Mouse (Mus musculus) brown adipose tissue, adult 24 weeks (tissue): ENCODE measurements at regions not wholly inside any gene's neighbourhood (a gene's known extent, or its start where the extent isn't known, plus 50 kb on each side); places are given as distances from the start of the nearest gene placed in this dataset.

Experiments
- H3K27ac ChIP-seq: fragments of 200-500 bp; replicated peaks from 2 replicates; pipeline ENCODE4 v1.5.1; 2012; ENCODE audit warnings: low read depth, mild to moderate bottlenecking, low read length
- H3K4me1 ChIP-seq: fragments of 200-500 bp; 2 replicates; pipeline ENCODE4 v1.6.1; 2012; ENCODE audit warnings: low read length, mixed read lengths; ENCODE audit not compliant: control insufficient read depth, insufficient read depth, insufficient read length
- H3K4me3 ChIP-seq: fragments of 200-500 bp; 2 replicates; pipeline ENCODE4 v1.5.1; 2012; ENCODE audit warnings: low read depth, mild to moderate bottlenecking, low read length, moderate library complexity; ENCODE audit not compliant: insufficient read depth

- Histone ChIP-seq H3K4me1 (no peaks in the 10 kb centered on the region), H3K4me3 (no peak overlapping the region), H3K27ac (no peak overlapping the region)
These were observed 100.4 kb upstream of the Atp1a1 start for GRCm38 (mm10) chr3:101704919-101705318.

- no peaks in the 10 kb centered on the region for H3K4me1 ChIP-seq
- H3K27ac ChIP-seq = no peak overlapping the region
These were observed 99.8 kb upstream of the Atp1a1 start for GRCm38 (mm10) chr3:101704326-101704725.

GRCm38 (mm10) chr3:101701763-101702173 lies 97.3 kb upstream of the Atp1a1 start:
- H3K4me3 ChIP-seq = no peak overlapping the region
- no peaks in the 10 kb centered on the region for H3K4me1 ChIP-seq
- no peak overlapping the region for H3K27ac ChIP-seq

More at GRCm38 (mm10) chr3:101704326-101704725, 99.8 kb upstream of the Atp1a1 start:
- H3K4me3 ChIP-seq = no peak overlapping the region

- H3K4me3 ChIP-seq = no peak overlapping the region
- no peak overlapping the region for H3K27ac ChIP-seq
- H3K4me1 ChIP-seq = no peaks in the 10 kb centered on the region
These were observed 96.6 kb upstream of the Atp1a1 start for GRCm38 (mm10) chr3:101700974-101701610.

- H3K27ac ChIP-seq = no peak overlapping the region
- H3K4me1 ChIP-seq = no peaks in the 10 kb centered on the region
- H3K4me3 ChIP-seq = no peak overlapping the region
These were observed 95.6 kb upstream of the Atp1a1 start for GRCm38 (mm10) chr3:101699929-101700681.

GRCm38 (mm10) chr3:101696832-101697231 lies 92.3 kb upstream of the Atp1a1 start:
- no peak overlapping the region for H3K4me3 ChIP-seq
- no peak overlapping the region for H3K27ac ChIP-seq
- H3K4me1 ChIP-seq = no peaks in the 10 kb centered on the region

GRCm38 (mm10) chr3:101694311-101694710 lies 89.8 kb upstream of the Atp1a1 start:
- H3K4me3 ChIP-seq = no peak overlapping the region
- no peaks in the 10 kb centered on the region for H3K4me1 ChIP-seq
- H3K27ac ChIP-seq = no peak overlapping the region

GRCm38 (mm10) chr3:101691937-101692604 lies 87.6 kb upstream of the Atp1a1 start:
- no peak overlapping the region for H3K27ac ChIP-seq
- H3K4me1 ChIP-seq = no peaks in the 10 kb centered on the region
- H3K4me3 ChIP-seq = no peak overlapping the region

- Histone ChIP-seq H3K4me3 (no peak overlapping the region), H3K4me1 (no peaks in the 10 kb centered on the region), H3K27ac (no peak overlapping the region)
These were observed 86.3 kb upstream of the Atp1a1 start for GRCm38 (mm10) chr3:101690779-101691178.

- Histone ChIP-seq H3K4me3 (no peak overlapping the region), H3K27ac (no peak overlapping the region), H3K4me1 (no peaks in the 10 kb centered on the region)
These were observed 85.7 kb upstream of the Atp1a1 start for GRCm38 (mm10) chr3:101690222-101690621.

GRCm38 (mm10) chr3:101685203-101685602 lies 80.7 kb upstream of the Atp1a1 start:
- H3K4me1 ChIP-seq = no peaks in the 10 kb centered on the region
- H3K4me3 ChIP-seq = no peak overlapping the region
- no peak overlapping the region for H3K27ac ChIP-seq

GRCm38 (mm10) chr3:101672943-101673342 lies 68.5 kb upstream of the Atp1a1 start:
- H3K4me3 ChIP-seq = no peak overlapping the region
- no peaks in the 10 kb centered on the region for H3K4me1 ChIP-seq
- H3K27ac ChIP-seq = no peak overlapping the region

GRCm38 (mm10) chr3:101670561-101671001 lies 66.1 kb upstream of the Atp1a1 start:
- Histone ChIP-seq H3K27ac (no peak overlapping the region), H3K4me3 (no peak overlapping the region), H3K4me1 (no peaks in the 10 kb centered on the region)

GRCm38 (mm10) chr3:101669743-101670142 lies 65.3 kb upstream of the Atp1a1 start:
- H3K4me1 ChIP-seq = no peaks in the 10 kb centered on the region
- no peak overlapping the region for H3K27ac ChIP-seq
- no peak overlapping the region for H3K4me3 ChIP-seq

- no peak overlapping the region for H3K4me3 ChIP-seq
- no peak overlapping the region for H3K27ac ChIP-seq
- H3K4me1 ChIP-seq = no peaks in the 10 kb centered on the region
These were observed 63.4 kb upstream of the Atp1a1 start for GRCm38 (mm10) chr3:101667767-101668387.
